Comparison of ENCODE assay signal across 1 mouse cellular context in the genomic region with DNA sequence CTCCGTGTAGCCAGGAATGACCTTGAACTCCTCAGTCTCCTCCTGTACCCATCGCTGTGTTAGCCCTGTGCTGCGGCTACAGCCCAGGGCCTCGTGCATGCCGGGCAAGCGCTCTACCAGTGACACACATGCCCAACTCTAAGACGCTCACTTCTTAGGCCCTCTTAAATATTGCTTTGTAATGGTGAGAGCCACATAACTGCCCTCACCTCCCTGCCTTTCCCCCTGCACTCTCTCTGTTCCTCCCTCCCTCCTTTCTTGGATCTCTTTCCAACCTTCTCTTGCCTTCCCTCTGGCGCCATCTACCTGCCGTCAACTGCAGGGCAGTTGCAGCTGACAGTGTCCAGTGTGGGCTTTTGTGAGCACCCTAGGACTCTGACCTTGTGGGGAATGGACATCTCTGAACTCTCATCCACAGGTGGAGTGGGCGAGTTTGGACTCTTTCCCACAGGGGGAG.
TF ChIP-seq lines count a peak whose summit lies in the region.

No protein-coding gene starts in this region.

TF ChIP-seq in CH12.LX, 34 proteins besides CTCF, POLR2A, EP300 and RAD21 (continued from another document):
- 0 out of 2 replicates have a peak, but pooled peaks have one; percentile 12 for TF ChIP-seq NRF1 (IDR thresholded peaks at IDR 0.05; ENCODE audit: low read depth, low read length)
TF ChIP-seq in CH12.LX: peak in this region for 6.
